Mouse (Mus musculus): ENCODE data around the gene Lce3b.

Gene Lce3b

GRCm38 (mm10) chr3:92932679-92933078, at the start of gene Lce3b:
TSS of gene Lce3b (plus strand) at chr3:92932979.
- DNase-seq (ENCODE audit: low spot score), result no peak

DNA sequence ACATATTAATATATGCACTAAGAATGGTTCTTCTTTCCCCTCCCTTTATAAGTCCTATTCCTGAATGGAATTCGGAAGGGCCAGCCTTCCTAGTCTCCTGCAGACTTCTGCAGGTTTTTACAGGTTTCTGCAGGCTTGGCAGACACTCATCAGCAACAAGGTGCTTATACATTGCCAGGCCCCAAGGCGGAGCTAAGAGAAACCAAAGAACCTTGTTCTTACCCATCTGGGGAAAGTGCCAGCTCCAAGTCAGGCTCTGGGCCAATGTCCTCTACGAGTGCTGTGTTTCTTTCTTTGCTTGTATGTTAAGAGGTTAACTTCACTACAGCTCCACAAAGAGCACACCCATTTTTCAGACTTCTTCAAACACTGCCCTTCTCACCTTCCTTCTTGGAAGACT, 38.7 kb upstream of the Lce3b start:
- DNase-seq (ENCODE audit: low spot score), result no peak

- DNase-seq (ENCODE audit: low spot score), result no peak
Measured at GRCm38 (mm10) chr3:92894489-92894888, 38.3 kb upstream of the Lce3b start.

- DNase-seq (ENCODE audit: low spot score), result no peak
Measured at GRCm38 (mm10) chr3:92902992-92903391, 29.8 kb upstream of the Lce3b start.

GRCm38 (mm10) chr3:92903640-92904039, 29.1 kb upstream of the Lce3b start:
- DNase-seq (ENCODE audit: low spot score), result no peak

- no peak for DNase-seq (ENCODE audit: low spot score)
Measured at GRCm38 (mm10) chr3:92905182-92905581, 27.6 kb upstream of the Lce3b start.

GRCm38 (mm10) chr3:92907571-92907970, 25.2 kb upstream of the Lce3b start:
- no peak for DNase-seq (ENCODE audit: low spot score)

- no peak for DNase-seq (ENCODE audit: low spot score)
Measured at GRCm38 (mm10) chr3:92920364-92920763, 12.4 kb upstream of the Lce3b start.

DNA sequence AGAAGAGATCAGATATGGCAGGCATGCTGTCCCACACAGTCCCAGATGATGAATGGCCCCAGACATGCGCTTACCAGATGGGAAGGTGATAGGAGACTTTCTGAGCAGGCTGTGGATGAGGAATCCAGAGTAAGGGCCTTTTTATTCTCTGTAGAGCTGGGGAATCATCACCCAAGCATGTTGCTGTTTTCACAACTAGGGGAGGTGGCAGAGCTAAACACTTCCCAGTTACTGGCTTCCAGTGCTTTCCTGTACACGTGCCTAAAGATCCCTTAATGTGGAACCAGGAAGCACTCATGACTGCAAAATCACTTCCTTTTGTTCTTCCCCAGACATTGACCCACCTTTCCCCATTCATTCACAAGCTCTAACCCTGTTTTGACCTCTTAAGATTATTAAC, 6.6 kb upstream of the Lce3b start, which contains the start of gene Lce3a:
TSS of gene Lce3a (minus strand) at position 101 of the 400 bp plus-strand sequence.
- DNase-seq (ENCODE audit: low spot score), result no peak

GRCm38 (mm10) chr3:92944186-92944585, 11.4 kb downstream of the Lce3b start, which contains the start of gene Lce3c:
TSS of gene Lce3c (plus strand) at chr3:92944486.
- no peak for DNase-seq (ENCODE audit: low spot score)

- no peak for DNase-seq (ENCODE audit: low spot score)
Measured at GRCm38 (mm10) chr3:92957090-92957489, 24.3 kb downstream of the Lce3b start, which contains the start of gene Lce3d. TSS of gene Lce3d (plus strand) at chr3:92957390.

DNA sequence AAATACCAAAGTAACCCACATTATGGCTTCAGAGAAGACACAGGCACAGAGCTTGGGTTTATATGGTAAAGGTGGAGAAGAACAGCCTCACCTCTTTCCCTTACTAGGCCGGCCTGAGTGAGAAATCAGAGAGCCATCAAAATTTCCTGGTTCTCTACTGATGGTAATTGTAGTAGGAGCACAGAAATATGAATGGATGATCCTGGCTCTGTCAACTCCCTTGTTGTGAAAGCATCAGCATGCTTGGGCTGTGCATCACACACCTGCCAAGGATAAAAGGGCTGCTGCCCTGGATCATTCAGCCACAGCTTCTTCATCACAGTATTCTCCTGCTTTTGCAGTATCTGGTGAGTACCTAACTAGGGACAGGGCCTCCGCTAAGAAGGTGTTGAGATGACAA, 34.0 kb downstream of the Lce3b start, which contains the start of gene Lce3e:
TSS of gene Lce3e (plus strand) at position 301 of the 400 bp plus-strand sequence.
- DNase-seq (ENCODE audit: low spot score), result no peak

- DNase-seq (ENCODE audit: low spot score), result no peak
Measured at GRCm38 (mm10) chr3:92978484-92978883, 45.7 kb downstream of the Lce3b start.
